Mouse (Mus musculus) lung, postnatal 25 days (tissue): ENCODE measurements around the gene Zdhhc22.

Source experiments
- DNase-seq: peaks from one replicate; pipeline ENCODE4 v3.0.0; 2022; ENCODE audit warnings: low spot score

Zdhhc22 gene

GRCm38 (mm10) chr12:86961589-86962344 is 28.5 kb downstream of the Zdhhc22 start:
- DNase-seq: peak; percentile 74

- DNase-seq: no peak
These were observed 29.4 kb downstream of the Zdhhc22 start for GRCm38 (mm10) chr12:86960791-86961335.

GRCm38 (mm10) chr12:86960138-86960537 is 30.1 kb downstream of the Zdhhc22 start:
- no peak for DNase-seq

- no peak for DNase-seq
These were observed 30.6 kb downstream of the Zdhhc22 start for GRCm38 (mm10) chr12:86959661-86960060.

GRCm38 (mm10) chr12:86958558-86958957 is 31.7 kb downstream of the Zdhhc22 start:
- DNase-seq: no peak

- no peak for DNase-seq
These were observed 34.3 kb downstream of the Zdhhc22 start for GRCm38 (mm10) chr12:86955894-86956293.

- no peak for DNase-seq
These were observed 37.8 kb downstream of the Zdhhc22 start for GRCm38 (mm10) chr12:86952331-86952850.

GRCm38 (mm10) chr12:86950961-86951360 is 39.3 kb downstream of the Zdhhc22 start:
- DNase-seq: no peak

GRCm38 (mm10) chr12:86950161-86950960 is 39.9 kb downstream of the Zdhhc22 start:
- peak; percentile 63 for DNase-seq

GRCm38 (mm10) chr12:86949501-86949900 is 40.7 kb downstream of the Zdhhc22 start:
- no peak for DNase-seq

GRCm38 (mm10) chr12:86948627-86949026 is 41.6 kb downstream of the Zdhhc22 start:
- DNase-seq: peak; percentile 79

GRCm38 (mm10) chr12:86947681-86948401 is 42.4 kb downstream of the Zdhhc22 start:
- peak; percentile 42 for DNase-seq

- DNase-seq: peak; percentile 99
These were observed 43.2 kb downstream of the Zdhhc22 start, which contains the start of gene Cipc for GRCm38 (mm10) chr12:86946862-86947574. Cipc (plus strand) TSS chr12:86947043.

- no peak for DNase-seq
These were observed 43.9 kb downstream of the Zdhhc22 start for GRCm38 (mm10) chr12:86946301-86946781.

- peak; percentile 91 for DNase-seq
These were observed 45.1 kb downstream of the Zdhhc22 start for GRCm38 (mm10) chr12:86945126-86945525.

- DNase-seq: no peak
These were observed 46.8 kb downstream of the Zdhhc22 start for GRCm38 (mm10) chr12:86943421-86943820.

- peak; percentile 51 for DNase-seq
These were observed 48.3 kb downstream of the Zdhhc22 start for GRCm38 (mm10) chr12:86941734-86942486.

- DNase-seq: no peak
These were observed 49.1 kb downstream of the Zdhhc22 start for GRCm38 (mm10) chr12:86941173-86941572.

GRCm38 (mm10) chr12:86938571-86938970 is 51.7 kb downstream of the Zdhhc22 start:
- DNase-seq: peak; percentile 66
